Mouse (Mus musculus) ovary, postnatal 14 days (tissue): ENCODE measurements at regions not wholly inside any gene's neighbourhood (a gene's known extent, or its start where the extent isn't known, plus 50 kb on each side); places are given as distances from the start of the nearest gene placed in this dataset.
A peak's percentile ranks its signal among the peaks of the same experiment; 100 is the strongest.

Experiments
- DNase-seq: peaks from one replicate; pipeline ENCODE4 v3.0.0; 2022; ENCODE audit warnings: low spot score

GRCm38 (mm10) chr1:35588939-35589338 is 479.3 kb upstream of the Hs6st1 start:
- DNase-seq, result no peak

DNA sequence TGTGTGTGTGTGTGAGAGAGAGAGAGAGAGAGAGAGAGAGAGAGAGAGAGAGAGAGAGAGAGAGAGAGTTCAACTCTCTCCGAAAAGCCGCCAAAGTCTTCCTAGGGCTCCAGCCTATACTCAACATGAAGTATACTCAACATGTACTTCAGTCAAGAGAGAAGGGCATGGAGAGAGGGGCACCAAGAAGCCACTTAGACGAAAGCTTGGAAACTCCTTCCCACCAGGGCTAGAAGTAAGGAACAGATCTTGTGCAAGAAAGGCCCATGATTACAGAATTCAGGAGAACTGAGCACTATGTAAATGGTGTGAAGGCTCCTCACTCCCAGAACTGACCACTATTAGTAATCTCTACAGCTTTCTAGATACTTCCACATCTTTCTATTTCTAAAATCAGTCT is 467.4 kb upstream of the Hs6st1 start:
- DNase-seq, result no peak

GRCm38 (mm10) chr1:35615131-35615530 is 453.1 kb upstream of the Hs6st1 start:
- no peak for DNase-seq

GRCm38 (mm10) chr1:35619476-35619875 is 448.7 kb upstream of the Hs6st1 start:
- no peak for DNase-seq

GRCm38 (mm10) chr1:35642595-35642994 is 425.6 kb upstream of the Hs6st1 start:
- DNase-seq, result no peak

GRCm38 (mm10) chr1:35653119-35653956 is 414.9 kb upstream of the Hs6st1 start:
- DNase-seq, result peak; percentile 9

GRCm38 (mm10) chr1:35663006-35663405 is 405.2 kb upstream of the Hs6st1 start:
- DNase-seq, result no peak

- no peak for DNase-seq
Observed at GRCm38 (mm10) chr1:35673524-35673923, 394.7 kb upstream of the Hs6st1 start.

DNA sequence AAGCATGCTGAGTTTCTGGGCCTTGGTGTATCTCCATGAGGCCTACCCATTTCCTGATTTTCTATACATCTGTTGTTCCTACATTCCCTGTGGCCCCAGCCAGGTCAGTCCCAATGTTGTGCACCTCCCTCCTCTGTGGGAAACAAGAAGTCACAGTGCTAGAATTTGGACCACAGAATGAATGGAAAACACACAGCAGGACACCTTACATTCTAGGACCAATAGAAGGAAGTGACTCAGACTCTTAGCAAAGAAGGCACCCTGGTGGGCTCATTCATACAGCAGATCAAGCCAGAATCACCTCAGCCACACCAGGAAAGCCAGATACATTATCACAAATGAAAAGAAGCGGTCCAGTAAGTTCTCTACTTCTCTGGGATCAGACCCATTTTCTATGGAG is 394.2 kb upstream of the Hs6st1 start:
- DNase-seq, result no peak

GRCm38 (mm10) chr1:35682511-35682949 is 385.7 kb upstream of the Hs6st1 start:
- DNase-seq, result no peak

DNA sequence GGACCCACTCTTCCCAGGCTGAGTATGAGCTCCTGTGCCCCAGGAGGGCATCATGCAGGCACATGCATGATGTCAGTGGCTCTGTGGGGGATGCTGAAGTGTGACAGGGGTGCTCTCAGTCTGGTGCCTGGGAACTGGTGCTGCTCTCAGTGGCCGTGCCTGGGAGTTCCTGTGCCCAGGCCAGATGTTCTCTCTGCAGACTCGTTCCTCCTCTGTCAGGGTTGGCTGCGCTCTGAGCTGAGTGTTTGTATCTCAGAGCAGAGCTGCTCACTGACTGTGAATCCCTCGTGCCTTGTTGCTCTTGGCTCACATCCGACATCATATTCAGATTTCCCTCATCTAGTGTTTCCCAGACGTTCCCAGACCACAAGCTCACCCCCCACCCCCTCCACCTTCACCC is 382.5 kb upstream of the Hs6st1 start:
- DNase-seq, result no peak

DNA sequence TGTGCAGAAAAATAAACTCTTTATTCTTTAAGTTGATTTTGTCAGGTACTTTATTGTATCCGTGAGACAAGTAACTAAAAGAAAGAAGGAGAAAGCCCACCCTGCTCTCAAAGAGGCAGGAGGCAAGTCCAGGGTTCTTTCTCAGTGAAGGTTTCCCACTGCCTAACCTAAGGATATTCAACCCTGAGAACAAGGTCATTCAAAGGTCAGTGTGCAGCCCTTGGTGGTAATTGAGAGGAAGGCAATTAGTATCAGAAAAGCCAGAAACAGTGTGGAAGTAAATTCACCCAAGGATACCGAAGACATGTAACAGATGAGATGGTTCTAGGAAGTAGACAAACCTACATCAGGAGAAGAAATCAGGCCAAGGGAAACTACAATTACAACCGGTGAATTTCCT is 373.9 kb upstream of the Hs6st1 start:
- no peak for DNase-seq

DNA sequence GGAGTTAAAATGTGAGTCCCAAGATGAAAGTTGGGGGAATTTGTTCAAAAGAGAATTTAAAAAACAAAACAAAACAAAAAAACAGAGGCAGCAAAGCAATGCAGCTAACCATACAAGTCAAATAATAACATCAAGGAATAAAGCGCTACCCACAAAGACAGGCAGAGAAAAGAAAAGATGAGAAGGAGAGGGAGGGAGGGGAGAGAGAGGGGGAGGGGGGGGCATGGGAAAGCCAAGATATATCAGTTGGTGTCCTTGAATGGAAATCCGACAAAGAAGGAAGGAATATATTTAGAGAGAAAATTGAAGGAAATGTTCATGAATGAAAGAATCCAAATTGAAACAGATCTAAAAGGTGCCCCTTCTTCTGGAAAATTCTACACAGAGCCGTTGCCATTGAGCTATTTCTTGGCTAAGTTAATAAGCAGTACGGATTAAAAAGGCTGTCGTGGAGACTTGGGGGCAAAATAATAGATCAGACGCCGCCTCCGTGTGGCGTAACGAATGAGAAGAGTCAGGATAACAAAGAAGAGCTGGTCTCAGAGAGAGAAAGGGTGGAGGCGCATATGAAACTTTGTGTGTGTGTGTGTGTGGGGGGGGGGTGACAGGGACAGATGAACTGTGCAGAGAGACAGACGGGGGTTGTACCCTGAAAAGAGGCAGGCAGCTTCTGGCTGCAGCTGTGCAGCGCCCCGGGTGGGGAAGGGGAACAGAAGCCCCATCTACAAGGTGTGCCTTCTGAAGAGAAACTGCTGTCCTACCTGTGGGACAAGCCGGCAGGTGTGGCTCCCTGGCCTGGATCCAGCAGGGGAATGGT is 373.2 kb upstream of the Hs6st1 start:
- no peak for DNase-seq

- DNase-seq, result no peak
Observed at GRCm38 (mm10) chr1:35697218-35697617, 371.0 kb upstream of the Hs6st1 start.

- no peak for DNase-seq
Observed at GRCm38 (mm10) chr1:35697834-35698500, 370.2 kb upstream of the Hs6st1 start.

DNA sequence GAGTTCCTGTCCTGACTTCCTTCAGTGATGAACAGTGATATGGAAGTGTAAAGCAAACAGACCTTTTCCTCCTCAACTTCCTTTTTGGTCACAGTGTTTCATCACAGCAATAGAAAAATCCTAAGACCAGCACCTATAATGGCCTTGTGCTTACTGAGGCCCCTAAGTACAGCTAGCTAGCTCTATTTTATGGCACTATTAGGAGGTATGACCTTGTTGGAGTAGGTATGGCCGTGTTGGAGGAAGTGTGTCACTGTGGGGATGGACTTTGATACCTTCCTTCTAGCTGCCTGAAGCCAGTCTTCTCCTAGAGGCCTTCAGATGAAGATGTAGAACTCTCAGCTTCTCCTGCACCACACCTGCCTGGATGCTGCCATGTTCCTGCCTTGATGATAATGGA is 365.6 kb upstream of the Hs6st1 start:
- DNase-seq, result no peak

DNA sequence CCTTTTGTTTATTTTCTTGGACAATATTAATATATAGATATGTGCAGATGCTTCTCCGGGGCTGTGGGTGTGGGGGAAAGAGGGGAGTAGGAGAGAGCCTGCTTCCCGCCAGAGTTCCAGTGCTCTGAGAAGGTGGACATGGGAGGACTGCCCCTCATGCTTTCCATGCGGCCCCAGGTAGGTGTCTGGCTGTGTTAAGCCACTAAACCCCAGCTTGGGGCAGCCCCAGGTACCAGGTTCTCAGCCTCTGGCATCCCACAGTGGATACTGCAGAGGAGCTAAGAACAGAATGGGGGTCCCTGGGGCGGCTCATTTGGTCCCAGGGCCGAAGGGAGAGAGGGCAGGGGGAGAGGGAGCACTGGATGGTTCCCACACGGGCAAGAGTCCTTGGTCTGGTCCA is 361.9 kb upstream of the Hs6st1 start:
- no peak for DNase-seq

DNA sequence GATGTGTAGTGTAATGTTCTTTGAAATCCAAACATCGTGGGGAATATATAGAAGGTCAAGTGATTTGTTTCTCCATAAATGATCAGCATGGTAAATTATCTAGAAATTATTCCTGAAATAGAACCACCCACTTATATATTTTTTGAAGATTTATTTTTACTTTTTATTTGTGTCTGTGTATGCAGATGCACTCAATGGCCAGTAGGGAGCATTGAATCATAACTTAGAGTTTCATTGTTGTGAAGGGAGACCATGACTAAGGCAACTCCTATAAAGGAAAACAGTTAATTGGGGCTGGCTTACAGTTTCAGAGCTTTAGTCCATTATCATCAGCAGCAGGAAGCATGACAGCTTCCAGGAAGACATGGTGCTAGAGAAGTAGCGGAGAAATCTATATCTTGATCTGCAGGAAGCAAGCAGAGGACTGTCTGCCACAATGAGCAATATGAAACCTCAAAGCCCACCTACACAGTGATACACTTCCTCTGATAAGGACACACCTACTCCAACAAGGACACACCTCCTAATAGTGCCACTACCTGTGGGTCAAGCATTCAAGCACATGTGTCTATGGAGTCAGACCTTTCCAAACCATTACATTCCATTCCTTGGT is 359.9 kb upstream of the Hs6st1 start:
- no peak for DNase-seq

DNA sequence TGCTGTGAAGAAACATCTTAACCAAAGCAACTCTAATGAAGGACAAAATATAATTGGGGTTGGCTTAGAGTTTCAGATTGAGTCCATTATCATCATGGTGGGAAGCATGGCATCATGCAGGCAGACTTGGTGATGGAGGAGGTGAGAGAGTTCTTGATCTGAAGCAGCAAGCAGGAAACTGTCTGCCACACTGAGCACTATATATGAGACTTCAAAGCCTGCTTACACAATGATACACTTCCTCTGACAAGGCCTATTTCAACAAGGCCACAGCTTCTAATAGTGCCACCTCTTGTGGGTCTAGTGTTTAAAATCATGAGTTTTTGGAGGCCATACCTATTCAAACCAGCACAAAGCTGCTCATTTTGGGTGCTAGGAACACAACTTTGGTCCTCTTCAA is 359.0 kb upstream of the Hs6st1 start:
- DNase-seq, result no peak

DNA sequence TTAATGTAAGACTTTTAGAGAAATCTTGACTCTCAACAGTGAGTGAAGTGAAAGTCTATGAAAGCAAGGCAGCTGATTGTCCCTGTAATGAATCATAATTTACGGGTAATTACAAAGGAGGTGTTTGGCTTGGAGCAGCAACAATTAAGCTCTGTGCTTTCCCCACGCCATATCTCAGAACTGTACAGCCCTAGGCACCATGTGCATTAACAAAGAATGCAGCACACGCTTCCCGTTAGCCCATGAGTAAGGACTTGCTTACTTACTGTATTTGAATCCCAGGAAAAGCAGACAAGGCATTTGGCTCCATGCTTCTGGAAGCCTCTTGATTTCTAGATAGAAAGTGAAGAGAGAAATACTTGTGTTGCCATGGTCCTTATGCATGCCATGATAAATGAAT is 354.2 kb upstream of the Hs6st1 start:
- DNase-seq, result no peak

DNA sequence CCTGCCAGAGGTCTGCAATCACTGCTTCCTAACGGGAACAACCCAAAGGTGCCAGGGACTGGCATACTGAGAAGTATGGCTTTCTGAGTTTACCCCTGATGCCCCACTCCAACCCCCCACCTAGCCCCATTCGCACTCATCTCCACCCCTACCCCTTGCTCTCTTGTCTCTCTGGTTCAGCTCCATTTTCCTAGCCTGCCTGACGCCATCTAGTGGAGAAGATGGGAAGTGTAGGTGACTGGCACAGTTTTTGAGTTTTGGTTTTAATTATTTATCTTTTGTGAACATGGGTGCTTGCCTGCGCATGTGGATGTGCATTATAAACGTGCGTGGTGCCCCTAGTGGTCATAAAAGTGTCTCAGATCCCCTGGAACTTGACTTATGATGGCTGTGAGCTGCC is 352.3 kb upstream of the Hs6st1 start:
- DNase-seq, result no peak

DNA sequence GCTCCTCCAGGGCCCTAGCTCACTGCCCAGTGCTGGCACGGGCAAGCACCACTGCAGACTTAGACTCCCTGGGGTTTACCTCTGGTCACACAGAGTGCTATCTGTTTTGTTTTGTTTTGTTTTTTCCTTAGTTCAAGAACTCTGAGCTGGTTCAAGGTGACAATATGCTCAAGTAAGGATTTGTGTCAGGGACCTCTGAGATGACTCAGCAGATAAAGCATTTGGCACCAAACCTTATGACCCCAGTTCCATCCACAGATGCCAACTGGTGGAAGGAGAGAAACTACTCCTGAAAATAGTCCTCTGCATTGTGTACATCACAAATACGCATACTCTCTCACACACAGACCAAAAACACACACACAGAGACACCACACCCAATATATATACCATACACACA is 351.0 kb upstream of the Hs6st1 start:
- DNase-seq, result no peak
